Mouse (Mus musculus) adrenal gland, postnatal 0 days (tissue): Measurements from ENCODE around the gene Adss. TPM values are rescaled to one million over a fixed set of nuclear protein-coding genes. Genes with fewer than 3 reads are reported as not detected.

Experiments
- polyA plus RNA-seq: library from polyadenylated mRNA; unstranded; fragments of >200 nt; fragmentation: Nextera tagmentation; extraction: Ambion mirVana; gene quantifications from 2 replicates; pipeline ENCODE4 v1.2.1, GENCODE M21; 2015

The Adss gene
- 25.6 and 41.5 TPM in 2 replicates for polyA plus RNA-seq

GRCm38 (mm10) chr1:177796193-177796939 is at the start of gene Adss:
Adss (minus strand) TSS chr1:177796511.

GRCm38 (mm10) chr1:177729043-177730024 is 67.0 kb downstream of the Adss start, which contains the start of gene 1700016C15Rik:
1700016C15Rik (plus strand) TSS chr1:177729814.

Other genes with a start within 250 kb of the Adss start
- not detected in 2 replicates for gene 1700016C15Rik, start 66.7 kb downstream of the Adss start, polyA plus RNA-seq
- 0.68 and 1.4 TPM in 2 replicates for gene Catspere2, start 186.9 kb upstream of the Adss start, polyA plus RNA-seq